Mouse (Mus musculus) limb, embryonic 12.5 days (tissue): ENCODE data around the gene Cct3. TPM values are rescaled to one million over a fixed set of nuclear protein-coding genes. Genes with fewer than 3 reads are reported as not detected.
"Not testable (repeated sequence)": the region's sequence is repeated elsewhere in the genome, so short reads cannot be mapped to it uniquely, and the experiment has no call there.

ENCODE experiments used
- ATAC-seq: fragments of 200-750 bp; cut with Nextera tagmentation; 2 replicates; pipeline ENCODE4 v1.8.0; 2017; ENCODE audit warnings: low read depth, moderate TSS enrichment; ENCODE audit not compliant: insufficient number of reproducible peaks, insufficient read depth, low FRiP score, low TSS enrichment
- H3K27ac ChIP-seq: fragments of 300-500 bp; sonication (generic); 2 replicates; pipeline ENCODE4 v1.5.1; 2016; ENCODE audit warnings: mild to moderate bottlenecking, moderate library complexity
- H3K27me3 ChIP-seq: fragments of 300-500 bp; sonication (generic); 2 replicates; pipeline ENCODE4 v1.6.1; 2016; ENCODE audit warnings: mild to moderate bottlenecking, moderate library complexity
- H3K36me3 ChIP-seq: fragments of 300-500 bp; sonication (generic); 2 replicates; pipeline ENCODE4 v1.6.1; 2016; ENCODE audit warnings: mild to moderate bottlenecking, moderate library complexity
- H3K4me1 ChIP-seq: fragments of 300-500 bp; sonication (generic); replicated peaks from 2 replicates; pipeline ENCODE4 v1.6.1; 2016
- H3K4me2 ChIP-seq: fragments of 300-500 bp; sonication (generic); 2 replicates; pipeline ENCODE4 v1.6.1; 2016; ENCODE audit warnings: mild to moderate bottlenecking, moderate library complexity
- H3K4me3 ChIP-seq: fragments of 300-500 bp; sonication (generic); replicated peaks from 2 replicates; pipeline ENCODE4 v1.5.1; 2016; ENCODE audit warnings: mild to moderate bottlenecking
- H3K9ac ChIP-seq: fragments of 300-500 bp; sonication (generic); replicated peaks from 2 replicates; pipeline ENCODE4 v1.6.1; 2016; ENCODE audit warnings: mild to moderate bottlenecking, moderate library complexity
- H3K9me3 ChIP-seq: fragments of 300-500 bp; sonication (generic); 2 replicates; pipeline ENCODE4 v1.6.1; 2016; ENCODE audit warnings: mild to moderate bottlenecking, moderate library complexity
- WGBS: fragments of 180-500 bp; shearing (Covaris S2); methylation state at CpG from one replicate; pipeline ENCODE4 v1.1.7; 2016; 5-methylcytosine and 5-hydroxymethylcytosine counted together
- polyA plus RNA-seq: library from polyadenylated mRNA; unstranded; fragments of >200 nt; fragmentation: Nextera tagmentation; extraction: Ambion mirVana; gene quantifications from 2 replicates; pipeline ENCODE4 v1.2.1, GENCODE M21; 2016

The Cct3 gene
- polyA plus RNA-seq = 642 and 647 TPM in 2 replicates

GRCm38 (mm10) chr3:88296561-88297318, at the start of gene Cct3, which contains the start of gene Tsacc:
Gene Cct3 (plus strand): TSS chr3:88297116.
Gene Tsacc (minus strand): TSS chr3:88296999.
- peaks cover 16% of the 10 kb centered on the region for H3K4me1 ChIP-seq
- H3K9me3 ChIP-seq = no peaks in the 10 kb centered on the region
- H3K36me3 ChIP-seq = peaks cover 29% of the 10 kb centered on the region
- H3K27me3 ChIP-seq = no peaks in the 10 kb centered on the region
- peak within 1 kb of the TSS; percentile 89 for H3K4me2 ChIP-seq
- under 1% methylated on average over 44 of the region's 44 CpGs for WGBS
- H3K9ac ChIP-seq = peak within 1 kb of the TSS; percentile 76
- peak within 1 kb of the TSS; percentile 73 for H3K4me3 ChIP-seq
- ATAC-seq = peak; percentile 99
- H3K27ac ChIP-seq = peak within 1 kb of the TSS; percentile 90

GRCm38 (mm10) chr3:88247666-88248065, 49.2 kb upstream of the Cct3 start:
- Histone ChIP-seq H3K4me3 (no peak overlapping the region), H3K27me3 (peaks cover 61% of the 10 kb centered on the region), H3K27ac (no peak overlapping the region), H3K9ac (no peak overlapping the region), H3K9me3 (no peaks in the 10 kb centered on the region), H3K4me1 (no peaks in the 10 kb centered on the region), H3K36me3 (no peaks in the 10 kb centered on the region), H3K4me2 (no peak overlapping the region)
- 53% methylated on average over 9 of the region's 9 CpGs for WGBS
- no peak for ATAC-seq

- Histone ChIP-seq H3K36me3 (no peaks in the 10 kb centered on the region), H3K27ac (no peak overlapping the region), H3K9ac (no peak overlapping the region), H3K4me2 (no peak overlapping the region), H3K4me1 (no peaks in the 10 kb centered on the region), H3K27me3 (peaks cover 61% of the 10 kb centered on the region), H3K4me3 (no peak overlapping the region), H3K9me3 (no peaks in the 10 kb centered on the region)
- 83% methylated on average over 11 of the region's 11 CpGs for WGBS
- ATAC-seq = no peak
Measured at GRCm38 (mm10) chr3:88248406-88248805, 48.5 kb upstream of the Cct3 start.

GRCm38 (mm10) chr3:88252739-88253138, 44.2 kb upstream of the Cct3 start:
- H3K27me3 ChIP-seq = peaks cover 59% of the 10 kb centered on the region
- H3K9ac ChIP-seq = no peak overlapping the region
- no peak overlapping the region for H3K27ac ChIP-seq
- no peak overlapping the region for H3K4me3 ChIP-seq
- H3K4me1 ChIP-seq = peaks cover 9% of the 10 kb centered on the region
- ATAC-seq = no peak
- 38% methylated on average over 6 of the region's 6 CpGs for WGBS
- no peaks in the 10 kb centered on the region for H3K9me3 ChIP-seq
- no peak overlapping the region for H3K4me2 ChIP-seq
- no peaks in the 10 kb centered on the region for H3K36me3 ChIP-seq

GRCm38 (mm10) chr3:88254268-88254926, 42.5 kb upstream of the Cct3 start, which contains the start of gene Rhbg:
Gene Rhbg (minus strand): TSS chr3:88254709.
- ATAC-seq = no peak
- no peak within 1 kb of the TSS for H3K27ac ChIP-seq
- 2% methylated on average over 34 of the region's 34 CpGs for WGBS
- H3K4me3 ChIP-seq = peak within 1 kb of the TSS; percentile 42
- H3K4me1 ChIP-seq = peaks cover 9% of the 10 kb centered on the region
- H3K36me3 ChIP-seq = no peaks in the 10 kb centered on the region
- H3K4me2 ChIP-seq = peak within 1 kb of the TSS; percentile 71
- H3K9me3 ChIP-seq = no peaks in the 10 kb centered on the region
- peaks cover 56% of the 10 kb centered on the region for H3K27me3 ChIP-seq
- peak within 1 kb of the TSS; percentile 58 for H3K9ac ChIP-seq

GRCm38 (mm10) chr3:88255950-88256349, 41.0 kb upstream of the Cct3 start:
- no peak overlapping the region for H3K9ac ChIP-seq
- no peak overlapping the region for H3K4me3 ChIP-seq
- no peak for ATAC-seq
- 36% methylated on average over 6 of the region's 6 CpGs for WGBS
- no peaks in the 10 kb centered on the region for H3K9me3 ChIP-seq
- H3K36me3 ChIP-seq = no peaks in the 10 kb centered on the region
- peaks cover 9% of the 10 kb centered on the region for H3K4me1 ChIP-seq
- H3K27me3 ChIP-seq = peaks cover 56% of the 10 kb centered on the region
- no peak overlapping the region for H3K27ac ChIP-seq
- H3K4me2 ChIP-seq = no peak overlapping the region

- WGBS = 71% methylated on average over 7 of the region's 7 CpGs
- H3K9ac ChIP-seq = no peak overlapping the region
- no peak for ATAC-seq
- no peaks in the 10 kb centered on the region for H3K9me3 ChIP-seq
- peaks cover 56% of the 10 kb centered on the region for H3K27me3 ChIP-seq
- H3K4me3 ChIP-seq = no peak overlapping the region
- H3K4me1 ChIP-seq = peaks cover 9% of the 10 kb centered on the region
- no peak overlapping the region for H3K4me2 ChIP-seq
- H3K36me3 ChIP-seq = no peaks in the 10 kb centered on the region
- no peak overlapping the region for H3K27ac ChIP-seq
Measured at GRCm38 (mm10) chr3:88256382-88256781, 40.5 kb upstream of the Cct3 start.

GRCm38 (mm10) chr3:88262346-88262745, 34.6 kb upstream of the Cct3 start:
- Histone ChIP-seq H3K9ac (no peak overlapping the region), H3K27ac (no peak overlapping the region), H3K4me3 (no peak overlapping the region), H3K36me3 (no peaks in the 10 kb centered on the region), H3K27me3 (peaks cover 6% of the 10 kb centered on the region), H3K4me1 (no peaks in the 10 kb centered on the region), H3K9me3 (no peaks in the 10 kb centered on the region), H3K4me2 (no peak overlapping the region)
- no peak for ATAC-seq
- 63% methylated on average over 3 of the region's 3 CpGs for WGBS

GRCm38 (mm10) chr3:88268014-88268413, 28.9 kb upstream of the Cct3 start:
- not testable (repeated sequence) for H3K36me3 ChIP-seq, H3K27ac ChIP-seq, H3K27me3 ChIP-seq, H3K4me1 ChIP-seq, H3K4me3 ChIP-seq, H3K9ac ChIP-seq, H3K9me3 ChIP-seq, ATAC-seq, H3K4me2 ChIP-seq
- WGBS = 83% methylated on average over 6 of the region's 6 CpGs

GRCm38 (mm10) chr3:88268991-88269390, 27.9 kb upstream of the Cct3 start:
- no peaks in the 10 kb centered on the region for H3K4me1 ChIP-seq
- no peak overlapping the region for H3K9ac ChIP-seq
- H3K27ac ChIP-seq = no peak overlapping the region
- H3K4me3 ChIP-seq = no peak overlapping the region
- H3K9me3 ChIP-seq = no peaks in the 10 kb centered on the region
- no peak overlapping the region for H3K4me2 ChIP-seq
- no peaks in the 10 kb centered on the region; the same call in 1 of the 2 replicates for H3K27me3 ChIP-seq
- 82% methylated on average over 5 of the region's 5 CpGs for WGBS
- no peak for ATAC-seq
- H3K36me3 ChIP-seq = no peaks in the 10 kb centered on the region

- H3K36me3 ChIP-seq, H3K4me2 ChIP-seq, ATAC-seq, H3K4me1 ChIP-seq, H3K27me3 ChIP-seq, H3K9ac ChIP-seq, H3K9me3 ChIP-seq, H3K4me3 ChIP-seq, H3K27ac ChIP-seq: not testable (repeated sequence)
- WGBS = 98% methylated on average over 2 of the region's 2 CpGs
Measured at GRCm38 (mm10) chr3:88271298-88271697, 25.6 kb upstream of the Cct3 start.
